Mouse (Mus musculus): ENCODE results near the gene Nmrk2. TPM values are rescaled to one million over a fixed set of nuclear protein-coding genes. Genes with fewer than 3 reads are reported as not detected.

Nmrk2 gene
- 0.16 and 0.17 TPM in 2 replicates for polyA plus RNA-seq (2012; rRNA removed)

DNA sequence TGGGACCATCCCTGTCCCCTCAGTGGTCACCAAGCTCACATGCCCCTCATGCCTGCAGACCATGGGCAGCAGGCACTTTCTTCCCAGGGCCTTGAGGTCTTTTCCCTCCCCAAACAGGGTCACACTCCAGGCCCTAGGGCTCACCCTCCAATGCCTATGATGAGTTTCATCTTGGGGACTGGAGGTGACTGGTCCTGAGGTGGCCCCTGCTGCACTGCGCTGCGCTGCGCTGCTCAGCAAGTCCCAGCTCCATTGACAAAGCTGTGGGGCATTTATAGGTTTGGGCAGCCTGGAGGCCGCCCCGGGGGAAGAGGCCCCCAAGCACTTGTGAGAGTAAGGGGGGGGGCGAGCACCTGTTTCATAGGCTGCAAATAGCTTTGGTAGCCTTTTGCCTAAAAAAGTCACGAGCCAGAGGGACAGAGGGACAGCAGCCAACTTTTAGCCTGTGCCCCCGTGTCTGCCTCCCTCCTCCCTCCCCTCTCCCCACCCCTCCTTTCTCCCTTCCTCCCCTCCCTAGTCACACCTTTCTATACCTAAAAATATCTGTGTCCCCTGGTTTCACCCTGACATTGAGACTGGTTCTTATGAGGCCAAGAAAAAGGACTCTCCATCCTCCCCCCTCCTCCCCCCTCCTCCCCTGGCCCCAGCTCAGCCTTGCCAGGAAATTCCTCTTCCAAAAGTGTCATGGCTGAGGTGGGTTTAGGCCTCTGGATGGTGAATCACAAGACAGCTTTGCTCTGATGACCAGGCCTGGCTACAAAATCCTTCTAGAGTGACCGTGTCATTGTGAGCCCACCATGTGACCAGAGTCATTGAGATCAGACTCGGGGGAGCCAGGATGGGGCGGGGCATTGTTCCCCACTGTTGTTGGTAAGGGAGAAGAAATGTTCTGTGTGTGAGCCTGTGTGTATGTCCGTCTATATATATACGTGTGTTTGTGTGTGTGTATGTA lies at the start of gene Nmrk2:
TSS of gene Nmrk2 (minus strand) at position 245 of the 952 bp plus-strand sequence.

GRCm38 (mm10) chr10:81232580-81233225 lies 30.9 kb upstream of the Nmrk2 start, which contains the start of gene Zfr2:
Gene Zfr2 (plus strand): TSS chr10:81233155.

DNA sequence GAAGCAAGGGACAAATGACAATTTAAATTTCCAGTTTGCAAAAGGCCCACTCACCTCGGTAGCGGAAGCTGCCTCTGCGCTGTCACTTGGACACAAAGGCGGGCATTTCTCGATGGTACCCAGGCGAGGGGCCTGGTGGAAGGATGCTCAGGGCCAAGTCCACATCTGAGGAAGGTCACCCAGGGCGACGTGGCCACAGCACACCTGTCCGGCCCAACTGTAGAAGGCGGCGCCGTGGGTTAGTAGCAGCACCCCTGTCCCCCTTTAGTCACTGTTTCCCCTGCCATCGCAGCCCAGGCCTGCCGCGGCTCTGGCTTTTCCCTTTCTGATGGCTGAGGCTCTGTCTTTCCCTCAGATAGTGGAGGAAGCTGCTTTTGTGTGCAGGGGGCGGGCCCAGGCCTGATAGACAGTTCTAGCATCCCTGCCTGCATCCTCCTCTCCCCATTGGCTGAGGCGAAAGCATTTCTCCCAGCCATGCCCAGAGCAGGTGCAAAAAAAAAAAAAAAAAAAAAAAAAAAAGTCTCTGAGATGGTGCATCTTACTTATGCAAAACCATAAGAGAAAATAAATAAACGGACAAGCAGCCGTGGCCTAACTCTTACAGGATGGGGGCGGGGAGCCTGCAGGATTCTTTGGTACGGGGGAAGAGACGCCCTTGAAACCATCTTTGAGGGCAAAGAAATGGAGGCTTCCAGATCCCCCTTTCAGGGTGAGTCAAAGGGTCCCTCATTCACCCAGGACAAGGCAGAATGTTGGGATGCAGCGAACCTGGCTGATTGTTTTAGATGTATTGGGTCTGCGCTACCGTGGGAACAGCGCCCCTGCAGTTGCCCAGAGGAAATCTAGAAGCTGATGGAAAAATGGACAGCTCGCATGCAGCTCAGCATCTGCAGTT lies 28.8 kb upstream of the Nmrk2 start, which contains the start of gene Atcay:
TSS of gene Atcay (minus strand) at position 396 of the 895 bp plus-strand sequence.

GRCm38 (mm10) chr10:81183805-81184204 lies 18.0 kb downstream of the Nmrk2 start, which contains the start of gene 4930442H23Rik:
Gene 4930442H23Rik (minus strand): TSS chr10:81183849.

GRCm38 (mm10) chr10:81182336-81183333 lies 19.2 kb downstream of the Nmrk2 start, which contains the start of gene Dapk3:
Gene Dapk3 (plus strand): TSS chr10:81183005.

DNA sequence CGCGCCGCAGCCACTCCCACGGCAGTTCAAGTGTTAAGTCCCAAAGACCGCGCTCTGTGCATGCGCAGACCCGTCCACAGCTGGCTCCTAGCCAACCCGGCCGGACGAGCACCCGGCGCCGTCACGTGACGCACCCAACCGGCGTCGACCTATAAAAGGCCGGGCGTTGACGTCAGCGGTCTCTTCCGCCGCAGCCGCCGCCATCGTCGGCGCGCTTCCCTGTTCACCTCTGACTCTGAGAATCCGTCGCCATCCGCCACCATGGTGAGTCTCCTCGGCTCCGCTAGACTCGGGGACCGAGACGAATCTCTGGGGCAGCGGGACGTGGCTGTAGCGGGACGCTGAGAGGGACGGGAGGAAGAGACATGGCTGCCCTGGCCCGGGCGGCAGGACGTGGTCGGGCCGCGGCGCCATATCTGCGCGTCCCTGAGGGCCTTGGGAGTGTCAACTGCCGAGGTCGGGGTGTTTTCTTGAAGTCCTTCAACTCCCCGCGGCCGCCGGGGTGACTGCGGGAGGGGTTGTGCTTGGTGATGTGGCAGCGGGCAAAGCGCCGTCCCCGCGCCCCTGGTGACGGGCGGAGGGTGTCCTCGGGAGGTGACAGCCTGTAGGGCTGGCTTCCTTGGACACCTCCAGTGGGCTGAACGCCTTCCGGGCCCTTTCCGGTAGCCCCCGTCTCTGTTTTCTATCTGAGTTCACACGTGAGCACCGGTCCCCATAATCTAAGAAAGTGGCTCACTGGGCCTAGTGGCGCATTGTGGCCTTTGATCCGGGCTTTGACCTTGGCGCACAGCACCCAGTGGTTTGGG lies 25.2 kb downstream of the Nmrk2 start, which contains the start of gene Eef2:
TSS of gene Eef2 (plus strand) at position 166 of the 806 bp plus-strand sequence.

DNA sequence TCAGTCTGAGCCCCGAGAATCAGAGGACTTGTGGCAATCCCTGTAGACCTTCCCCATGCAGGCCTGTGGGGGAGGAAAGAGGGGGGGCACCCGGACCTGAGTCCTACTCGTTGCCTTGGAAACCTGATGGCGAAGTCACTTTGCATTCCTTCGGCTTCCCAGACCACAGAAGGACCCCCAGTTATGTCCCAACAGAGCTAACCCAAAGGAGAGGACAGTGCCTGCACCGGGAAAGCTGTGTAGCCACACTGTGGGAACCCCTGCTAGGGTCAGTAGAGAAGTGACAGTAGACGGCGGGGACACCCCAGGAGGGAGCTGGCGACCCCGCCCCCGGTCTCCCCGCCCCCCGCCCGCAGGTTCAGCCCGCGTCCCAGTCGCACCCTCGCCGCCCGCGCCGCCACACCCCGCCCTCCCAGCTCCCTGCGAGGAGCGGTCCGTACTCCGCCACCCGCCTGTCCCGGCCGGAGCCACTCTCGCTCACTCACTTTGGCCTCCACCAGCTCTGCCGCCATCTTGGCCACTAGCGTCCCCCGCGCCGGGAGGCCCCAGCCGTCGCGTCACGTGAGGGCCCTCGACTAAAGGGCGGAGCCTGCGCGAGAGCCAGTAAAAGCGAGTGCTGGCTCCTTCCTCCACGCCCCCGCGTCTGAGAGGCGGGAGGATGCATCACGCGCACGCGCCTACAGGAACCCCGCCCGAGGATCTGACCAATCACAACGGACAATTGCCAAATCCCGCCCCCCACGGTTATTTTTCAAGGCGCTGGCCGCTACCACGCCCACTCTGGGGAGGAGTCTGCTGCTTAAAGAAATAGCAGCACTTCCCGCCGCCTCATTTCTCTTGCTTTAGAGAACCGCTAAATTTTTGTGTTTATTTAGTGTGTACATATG lies 34.4 kb downstream of the Nmrk2 start, which contains the start of gene Pias4:
TSS of gene Pias4 (minus strand) at position 724 of the 887 bp plus-strand sequence.

Other genes with a start within 250 kb of the Nmrk2 start
- 37.5 and 53.7 TPM in 2 replicates for gene Gng7, start 187.1 kb downstream of the Nmrk2 start, polyA plus RNA-seq (2012; rRNA removed)
- gene Diras1, start 176.4 kb downstream of the Nmrk2 start, polyA plus RNA-seq (2012; rRNA removed), result 63.0 and 72.2 TPM in 2 replicates
- gene Slc39a3, start 164.6 kb downstream of the Nmrk2 start, polyA plus RNA-seq (2012; rRNA removed), result 68.4 and 75.8 TPM in 2 replicates
- gene Sgta, start 141.9 kb downstream of the Nmrk2 start, polyA plus RNA-seq (2012; rRNA removed), result 265 and 268 TPM in 2 replicates
- 75.2 and 75.3 TPM in 2 replicates for gene Thop1, start 132.0 kb downstream of the Nmrk2 start, polyA plus RNA-seq (2012; rRNA removed)
- 0.40 and 0.48 TPM in 2 replicates for gene Creb3l3, start 103.2 kb downstream of the Nmrk2 start, polyA plus RNA-seq (2012; rRNA removed)
- gene Map2k2, start 96.1 kb downstream of the Nmrk2 start, polyA plus RNA-seq (2012; rRNA removed), result 179 and 183 TPM in 2 replicates
- 8.3 and 9.9 TPM in 2 replicates for gene Zbtb7a, start 66.8 kb downstream of the Nmrk2 start, polyA plus RNA-seq (2012; rRNA removed)
- gene Pias4, start 34.1 kb downstream of the Nmrk2 start, polyA plus RNA-seq (2012; rRNA removed), result 23.5 and 28.9 TPM in 2 replicates
- 1,300 and 1,423 TPM in 2 replicates for gene Eef2, start 25.4 kb downstream of the Nmrk2 start, polyA plus RNA-seq (2012; rRNA removed)
- 67.6 and 77.1 TPM in 2 replicates for gene Dapk3, start 19.0 kb downstream of the Nmrk2 start, polyA plus RNA-seq (2012; rRNA removed)
- not detected in 2 replicates for gene 4930442H23Rik, start 18.2 kb downstream of the Nmrk2 start, polyA plus RNA-seq (2012; rRNA removed)
- 163 and 174 TPM in 2 replicates for gene Atcay, start 28.8 kb upstream of the Nmrk2 start, polyA plus RNA-seq (2012; rRNA removed)
- gene Zfr2, start 31.1 kb upstream of the Nmrk2 start, polyA plus RNA-seq (2012; rRNA removed), result 67.6 and 70.9 TPM in 2 replicates
- 160 and 167 TPM in 2 replicates for gene Matk, start 50.9 kb upstream of the Nmrk2 start, polyA plus RNA-seq (2012; rRNA removed)
- 61.6 and 82.0 TPM in 2 replicates for gene Mrpl54, start 64.9 kb upstream of the Nmrk2 start, polyA plus RNA-seq (2012; rRNA removed)
- 43.6 and 46.7 TPM in 2 replicates for gene Apba3, start 64.9 kb upstream of the Nmrk2 start, polyA plus RNA-seq (2012; rRNA removed)
- 4.7 and 5.7 TPM in 2 replicates for gene Tjp3, start 89.5 kb upstream of the Nmrk2 start, polyA plus RNA-seq (2012; rRNA removed)
- gene Pip5k1c, start 90.9 kb upstream of the Nmrk2 start, polyA plus RNA-seq (2012; rRNA removed), result 209 and 257 TPM in 2 replicates
- 31.3 and 32.6 TPM in 2 replicates for gene Cactin, start 119.1 kb upstream of the Nmrk2 start, polyA plus RNA-seq (2012; rRNA removed)
- gene Tbxa2r, start 126.7 kb upstream of the Nmrk2 start, polyA plus RNA-seq (2012; rRNA removed), result 2.9 and 3.2 TPM in 2 replicates
- 0.08 and 0.09 TPM in 2 replicates for gene Gipc3, start 141.2 kb upstream of the Nmrk2 start, polyA plus RNA-seq (2012; rRNA removed)
- gene Hmg20b, start 148.4 kb upstream of the Nmrk2 start, polyA plus RNA-seq (2012; rRNA removed), result 29.3 and 32.0 TPM in 2 replicates
- 17.9 and 18.2 TPM in 2 replicates for gene Mfsd12, start 155.4 kb upstream of the Nmrk2 start, polyA plus RNA-seq (2012; rRNA removed)
- 0.48 TPM in 1 of 2 replicates, not detected in the other for gene 4930404N11Rik, start 163.8 kb upstream of the Nmrk2 start, polyA plus RNA-seq (2012; rRNA removed)
- 138 and 139 TPM in 2 replicates for gene Fzr1, start 176.5 kb upstream of the Nmrk2 start, polyA plus RNA-seq (2012; rRNA removed)
- gene Dohh, start 182.4 kb upstream of the Nmrk2 start, polyA plus RNA-seq (2012; rRNA removed), result 66.2 and 66.7 TPM in 2 replicates
- 6.6 and 8.8 TPM in 2 replicates for gene Gm48551, start 182.4 kb upstream of the Nmrk2 start, polyA plus RNA-seq (2012; rRNA removed)
- gene Gm48552, start 187.0 kb upstream of the Nmrk2 start, polyA plus RNA-seq (2012; rRNA removed), result 7.0 and 10.1 TPM in 2 replicates
- gene Smim24, start 191.0 kb upstream of the Nmrk2 start, polyA plus RNA-seq (2012; rRNA removed), result 3.9 and 4.1 TPM in 2 replicates

Measured in central nervous system, embryonic 18 days (tissue).